Mouse (Mus musculus) cerebellum, adult 2 months (tissue): ENCODE results near the gene Phf11a. TPM values are rescaled to one million over a fixed set of nuclear protein-coding genes. Genes with fewer than 3 reads are reported as not detected.
A peak's percentile ranks its signal among the peaks of the same experiment; 100 is the strongest.
"Not testable (repeated sequence)": the region's sequence is repeated elsewhere in the genome, so short reads cannot be mapped to it uniquely, and the experiment has no call there.

ENCODE experiments used
- DNase-seq, 2 experiments: peaks; one replicate each; pipeline ENCODE4 v3.0.0; 2021
- H3K27ac ChIP-seq: fragments of 200-500 bp; 2 replicates; pipeline ENCODE4 v1.5.1; 2012; ENCODE audit warnings: low read length, control low read depth, inconsistent platforms; ENCODE audit not compliant: insufficient read depth
- H3K27me3 ChIP-seq: fragments of 200-500 bp; 2 replicates; pipeline ENCODE4 v1.6.1; 2012; ENCODE audit warnings: inconsistent platforms, mild to moderate bottlenecking, low read length, moderate library complexity; ENCODE audit not compliant: control insufficient read depth, insufficient read depth
- H3K4me1 ChIP-seq: fragments of 200-500 bp; 2 replicates; pipeline ENCODE4 v1.6.1; 2011; ENCODE audit warnings: low read length; ENCODE audit not compliant: control insufficient read depth, insufficient read depth
- H3K4me3 ChIP-seq: fragments of 200-500 bp; replicated peaks from 2 replicates; pipeline ENCODE3; 2011; ENCODE audit warnings: mild to moderate bottlenecking, low read depth, low read length, control low read depth; ENCODE audit not compliant: insufficient read depth
- CTCF ChIP-seq: fragments of 200-500 bp; IDR thresholded peaks from 2 replicates; pipeline ENCODE4 v1.5.1; 2011; ENCODE audit warnings: low read depth, mild to moderate bottlenecking, control low read depth, low read length, moderate library complexity, borderline replicate concordance; ENCODE audit not compliant: insufficient read depth
- POLR2A ChIP-seq: fragments of 200-500 bp; IDR thresholded peaks from 2 replicates; pipeline ENCODE4 v1.6.1; 2011; ENCODE audit warnings: low read length, control low read depth, borderline replicate concordance; ENCODE audit not compliant: insufficient read depth
- WGBS: fragments of 180-500 bp; shearing (Covaris S2); methylation state at CpG from one replicate; pipeline ENCODE4 v1.1.7; 2018; 5-methylcytosine and 5-hydroxymethylcytosine counted together
- polyA plus RNA-seq: library from polyadenylated mRNA; depleted of rRNA; stranded (reverse); fragments of >200 nt; gene quantifications from 2 replicates; pipeline ENCODE4 v1.2.3, GENCODE M21; 2012; rRNA removed

Gene Phf11a
- polyA plus RNA-seq, 1 experiment, result not detected

DNA sequence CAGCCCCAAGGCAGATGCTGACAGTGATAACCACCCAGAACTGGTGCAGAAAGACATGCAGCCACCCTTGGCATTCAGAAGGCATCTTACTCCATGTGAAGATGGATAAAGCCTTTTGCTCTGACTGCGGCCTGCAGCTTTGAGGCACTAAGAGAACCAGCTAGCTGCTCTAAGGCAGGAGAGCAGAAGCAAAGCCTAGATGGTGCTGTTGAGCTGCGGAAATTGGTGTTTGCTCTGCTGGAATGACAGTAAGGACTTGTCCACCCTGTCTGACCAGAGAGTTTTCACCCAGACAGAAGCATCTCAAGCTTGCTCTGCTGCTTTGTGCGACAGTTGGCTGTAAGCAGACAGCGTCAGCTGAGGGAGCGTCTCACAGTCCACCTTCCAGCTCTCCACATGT, 47.0 kb downstream of the Phf11a start:
- whole genome bisulfite sequencing, result 58% methylated on average over 5 of the region's 5 CpGs
- not testable (repeated sequence) for DNase-seq, H3K27ac ChIP-seq, H3K4me1 ChIP-seq, H3K4me3 ChIP-seq, H3K27me3 ChIP-seq
- peak; percentile 7; the same call in 1 of the 2 replicates for TF ChIP-seq CTCF

GRCm38 (mm10) chr14:59233635-59234034, 63.7 kb downstream of the Phf11a start:
- no peak for TF ChIP-seq CTCF
- TF ChIP-seq POLR2A, result no peak
- DNase-seq, result no peak
- Histone ChIP-seq H3K27ac (no peak overlapping the region), H3K27me3 (no peaks in the 10 kb centered on the region), H3K4me1 (no peaks in the 10 kb centered on the region), H3K4me3 (no peak overlapping the region)
- 92% methylated on average over 9 of the region's 9 CpGs for WGBS

GRCm38 (mm10) chr14:59232003-59232402, 65.3 kb downstream of the Phf11a start:
- WGBS, result 42% methylated on average over 5 of the region's 5 CpGs
- no peak for DNase-seq
- Histone ChIP-seq H3K4me1 (no peaks in the 10 kb centered on the region), H3K4me3 (no peak overlapping the region), H3K27ac (no peak overlapping the region), H3K27me3 (no peaks in the 10 kb centered on the region)
- TF ChIP-seq POLR2A (no peak), CTCF (peak; percentile 17; the same call in 1 of the 2 replicates)

DNA sequence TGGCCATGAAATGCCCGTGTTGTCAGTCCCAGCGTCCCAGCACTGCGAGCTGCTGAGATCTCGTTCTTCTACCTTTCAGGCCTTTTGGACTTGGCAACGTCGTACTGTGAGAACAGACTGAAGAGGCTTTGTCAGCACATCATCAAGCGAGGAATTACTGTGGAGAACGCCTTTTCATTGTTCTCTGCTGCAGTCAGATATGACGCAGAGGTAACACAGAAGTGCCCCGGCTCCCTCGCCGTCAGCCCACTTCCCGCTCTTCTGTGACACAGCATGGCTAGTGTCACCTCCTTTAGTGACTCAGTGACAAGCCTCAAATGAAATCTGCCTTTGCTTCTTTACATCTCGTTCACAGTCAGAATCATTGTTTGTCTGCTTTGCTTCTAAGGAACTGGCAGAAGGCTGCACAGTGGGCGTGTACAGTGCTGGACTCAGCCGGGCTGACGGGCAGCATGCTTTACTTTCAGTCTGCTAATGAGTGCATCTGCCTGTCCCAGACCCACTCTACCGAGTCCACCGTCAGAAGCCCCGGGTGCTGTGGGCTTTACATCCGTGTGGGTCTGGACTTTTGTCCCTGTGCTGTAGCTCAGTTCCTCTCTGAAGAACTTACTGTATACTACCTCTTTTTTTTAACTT, 66.9 kb downstream of the Phf11a start:
- H3K27me3 ChIP-seq, result no peaks in the 10 kb centered on the region
- TF ChIP-seq CTCF (no peak), POLR2A (no peak)
- DNase-seq, result no peak
- H3K27ac ChIP-seq, result no peak overlapping the region
- no peaks in the 10 kb centered on the region for H3K4me1 ChIP-seq
- no peak overlapping the region for H3K4me3 ChIP-seq
- 60% methylated on average over 21 of the region's 21 CpGs for WGBS

DNA sequence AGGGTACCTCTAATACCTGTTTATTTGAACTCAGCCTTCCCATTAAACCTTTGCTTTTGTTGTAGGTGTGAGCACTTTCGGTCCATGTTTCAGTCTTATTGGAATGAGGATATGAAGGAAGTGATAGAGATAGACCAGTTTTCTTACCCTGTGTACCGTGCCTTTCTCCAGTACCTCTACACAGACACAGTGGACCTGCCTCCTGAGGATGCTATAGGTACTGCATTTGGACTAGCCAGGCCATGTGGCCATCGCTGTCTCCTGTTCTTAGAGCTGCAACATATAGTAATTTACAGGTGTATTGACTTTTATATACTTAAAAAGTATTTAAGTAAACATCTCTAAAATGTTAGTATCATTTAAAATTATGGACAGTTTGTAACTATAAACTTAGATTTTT, 67.5 kb downstream of the Phf11a start:
- 85% methylated on average over 3 of the region's 3 CpGs for WGBS
- TF ChIP-seq CTCF, result peak; percentile 24; the same call in 1 of the 2 replicates
- no peak for TF ChIP-seq POLR2A

More for the DNA sequence above, 67.5 kb downstream of the Phf11a start:
- DNase-seq, result no peak
- no peak overlapping the region for H3K27ac ChIP-seq
- no peak overlapping the region for H3K4me3 ChIP-seq
- no peaks in the 10 kb centered on the region for H3K27me3 ChIP-seq
- no peaks in the 10 kb centered on the region for H3K4me1 ChIP-seq

Other genes starting within 250 kb of the Phf11a start
- not detected in 2 replicates for gene 1700129C05Rik, start 154.6 kb downstream of the Phf11a start, polyA plus RNA-seq
- not detected in 2 replicates for gene Gm5142, start 118.8 kb downstream of the Phf11a start, polyA plus RNA-seq
- 51.1 and 54.4 TPM in 2 replicates for gene Rcbtb1, start 96.3 kb downstream of the Phf11a start, polyA plus RNA-seq
- not detected in 2 replicates for gene Gm6904, start 37.3 kb downstream of the Phf11a start, polyA plus RNA-seq
- gene Phf11b, start 43.8 kb upstream of the Phf11a start, polyA plus RNA-seq, result 0.21 TPM in 1 of 2 replicates, not detected in the other
- 0.49 and 0.95 TPM in 2 replicates for gene Phf11d, start 67.9 kb upstream of the Phf11a start, polyA plus RNA-seq
- 0.65 and 0.67 TPM in 2 replicates for gene Phf11c, start 97.9 kb upstream of the Phf11a start, polyA plus RNA-seq
- 5.6 and 6.1 TPM in 2 replicates for gene Setdb2, start 143.4 kb upstream of the Phf11a start, polyA plus RNA-seq
- gene Cab39l, start 143.4 kb upstream of the Phf11a start, polyA plus RNA-seq, result 24.6 and 28.8 TPM in 2 replicates